Mouse (Mus musculus): ENCODE data around the gene Enkd1. TPM values are rescaled to one million over a fixed set of nuclear protein-coding genes. Genes with fewer than 3 reads are reported as not detected.

Gene Enkd1
- polyA plus RNA-seq (2014; fragmentation: Nextera tagmentation; extraction: Ambion mirVana) = 9.5 and 11.6 TPM in 2 replicates

- H3K9ac ChIP-seq (replicated peaks; ENCODE audit: low read depth, low read length) = peak within 1 kb of the TSS; percentile 26
- no peaks in the 10 kb centered on the region for H3K9me3 ChIP-seq (ENCODE audit: control insufficient read depth, low read length)
- peak within 1 kb of the TSS; percentile 46 for H3K4me3 ChIP-seq (ENCODE audit: low read depth, low read length)
- H3K4me1 ChIP-seq (ENCODE audit: control insufficient read depth, insufficient read depth, low read length) = peaks cover 11% of the 10 kb centered on the region; the same call in 1 of the 2 replicates
- H3K27me3 ChIP-seq (ENCODE audit: control insufficient read depth, insufficient read depth, low read length) = no peaks in the 10 kb centered on the region
- no peaks in the 10 kb centered on the region for H3K36me3 ChIP-seq (ENCODE audit: control insufficient read depth, insufficient read depth, low read length)
- H3K27ac ChIP-seq (ENCODE audit: low read depth, low read length) = no peak within 1 kb of the TSS
- WGBS = 1% methylated on average over 55 of the region's 55 CpGs
- peak; percentile 81 for ATAC-seq (ENCODE audit: low read depth)
- peak within 1 kb of the TSS; percentile 81 for H3K4me2 ChIP-seq (ENCODE audit: low read depth, low read length)
These were observed at the start of gene Enkd1, which contains the start of gene 4933405L10Rik for GRCm38 (mm10) chr8:105707498-105708403. TSS of gene Enkd1 (minus strand) at chr8:105708210. TSS of gene 4933405L10Rik (plus strand) at chr8:105707655.

- 66% methylated on average over 2 of the region's 2 CpGs for WGBS
- H3K4me2 ChIP-seq (ENCODE audit: low read depth, low read length) = no peak overlapping the region
- no peaks in the 10 kb centered on the region for H3K9me3 ChIP-seq (ENCODE audit: control insufficient read depth, low read length)
- no peak overlapping the region for H3K27ac ChIP-seq (ENCODE audit: low read depth, low read length)
- H3K4me3 ChIP-seq (ENCODE audit: low read depth, low read length) = no peak overlapping the region
- no peaks in the 10 kb centered on the region for H3K36me3 ChIP-seq (ENCODE audit: control insufficient read depth, insufficient read depth, low read length)
- H3K9ac ChIP-seq (replicated peaks; ENCODE audit: low read depth, low read length) = no peak overlapping the region
- peaks cover 25% of the 10 kb centered on the region for H3K4me1 ChIP-seq (ENCODE audit: control insufficient read depth, insufficient read depth, low read length)
- no peaks in the 10 kb centered on the region for H3K27me3 ChIP-seq (ENCODE audit: control insufficient read depth, insufficient read depth, low read length)
- ATAC-seq (ENCODE audit: low read depth) = no peak
These were observed 46.7 kb upstream of the Enkd1 start for GRCm38 (mm10) chr8:105754688-105755087.

- H3K4me3 ChIP-seq (ENCODE audit: low read depth, low read length) = no peak overlapping the region
- no peak overlapping the region for H3K9ac ChIP-seq (replicated peaks; ENCODE audit: low read depth, low read length)
- peaks cover 22% of the 10 kb centered on the region for H3K4me1 ChIP-seq (ENCODE audit: control insufficient read depth, insufficient read depth, low read length)
- no peaks in the 10 kb centered on the region for H3K27me3 ChIP-seq (ENCODE audit: control insufficient read depth, insufficient read depth, low read length)
- H3K36me3 ChIP-seq (ENCODE audit: control insufficient read depth, insufficient read depth, low read length) = no peaks in the 10 kb centered on the region
- no peak overlapping the region for H3K4me2 ChIP-seq (ENCODE audit: low read depth, low read length)
- H3K27ac ChIP-seq (ENCODE audit: low read depth, low read length) = no peak overlapping the region
- no peaks in the 10 kb centered on the region for H3K9me3 ChIP-seq (ENCODE audit: control insufficient read depth, low read length)
- WGBS = 59% methylated on average over 2 of the region's 2 CpGs
- ATAC-seq (ENCODE audit: low read depth) = no peak
These were observed 45.9 kb upstream of the Enkd1 start for GRCm38 (mm10) chr8:105753916-105754315.

DNA sequence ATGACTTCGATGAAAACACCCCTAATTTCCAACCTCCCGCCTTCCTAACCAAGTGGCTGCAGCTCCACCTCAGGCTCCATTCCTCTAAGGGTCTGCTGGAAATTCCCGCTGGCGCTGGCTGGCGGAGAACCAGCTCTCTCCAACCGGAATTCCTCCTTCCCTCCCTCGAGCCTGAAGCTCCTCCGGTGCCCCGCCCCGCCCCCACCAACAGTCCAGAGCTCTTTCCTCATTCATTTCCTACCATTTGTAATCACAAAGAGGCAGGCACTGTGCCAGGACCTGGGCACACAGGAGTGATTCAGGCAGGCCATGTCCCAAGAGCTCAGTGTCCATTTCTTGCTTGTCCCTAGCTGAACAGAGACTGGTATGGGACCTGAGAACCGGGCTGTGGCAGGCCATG lies 42.6 kb upstream of the Enkd1 start:
- Histone ChIP-seq H3K27ac (ENCODE audit: low read depth, low read length) (no peak overlapping the region), H3K4me2 (ENCODE audit: low read depth, low read length) (peak overlapping the region; percentile 19), H3K9me3 (ENCODE audit: control insufficient read depth, low read length) (no peaks in the 10 kb centered on the region), H3K4me3 (ENCODE audit: low read depth, low read length) (0 out of 2 replicates have a peak overlapping the region, but pooled peaks have one; percentile 2), H3K27me3 (ENCODE audit: control insufficient read depth, insufficient read depth, low read length) (no peaks in the 10 kb centered on the region), H3K9ac (replicated peaks; ENCODE audit: low read depth, low read length) (no peak overlapping the region), H3K36me3 (ENCODE audit: control insufficient read depth, insufficient read depth, low read length) (no peaks in the 10 kb centered on the region), H3K4me1 (ENCODE audit: control insufficient read depth, insufficient read depth, low read length) (peaks cover 13% of the 10 kb centered on the region)
- WGBS = 12% methylated on average over 11 of the region's 11 CpGs
- peak; percentile 49 for ATAC-seq (ENCODE audit: low read depth)

- 84% methylated on average over 4 of the region's 4 CpGs for WGBS
- Histone ChIP-seq H3K27me3 (ENCODE audit: control insufficient read depth, insufficient read depth, low read length) (no peaks in the 10 kb centered on the region), H3K27ac (ENCODE audit: low read depth, low read length) (no peak overlapping the region), H3K4me3 (ENCODE audit: low read depth, low read length) (no peak overlapping the region), H3K9ac (replicated peaks; ENCODE audit: low read depth, low read length) (no peak overlapping the region), H3K4me2 (ENCODE audit: low read depth, low read length) (no peak overlapping the region), H3K4me1 (ENCODE audit: control insufficient read depth, insufficient read depth, low read length) (no peaks in the 10 kb centered on the region), H3K9me3 (ENCODE audit: control insufficient read depth, low read length) (no peaks in the 10 kb centered on the region), H3K36me3 (ENCODE audit: control insufficient read depth, insufficient read depth, low read length) (no peaks in the 10 kb centered on the region)
- no peak for ATAC-seq (ENCODE audit: low read depth)
These were observed 35.3 kb upstream of the Enkd1 start for GRCm38 (mm10) chr8:105743301-105743700.

DNA sequence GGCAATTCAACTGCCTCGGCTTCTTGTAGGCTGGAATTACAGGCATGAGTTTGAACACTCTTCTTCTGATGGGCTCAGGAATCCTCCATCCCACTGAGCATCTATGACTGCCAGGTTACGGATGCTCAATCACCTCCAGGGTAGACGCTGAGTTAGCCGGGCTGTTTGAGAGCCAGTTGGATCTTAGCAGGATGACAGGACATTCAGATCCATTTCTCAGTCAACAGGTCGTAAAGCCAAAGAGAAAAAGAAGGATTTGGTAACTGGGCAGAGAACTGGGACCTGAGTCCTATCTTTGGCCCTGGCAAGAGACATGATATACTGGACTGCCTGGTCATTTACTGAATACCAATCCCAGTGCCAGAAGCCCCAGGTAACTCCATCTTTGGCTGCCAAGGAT lies 31.2 kb upstream of the Enkd1 start:
- Histone ChIP-seq H3K9me3 (ENCODE audit: control insufficient read depth, low read length) (no peaks in the 10 kb centered on the region), H3K4me1 (ENCODE audit: control insufficient read depth, insufficient read depth, low read length) (no peaks in the 10 kb centered on the region), H3K4me2 (ENCODE audit: low read depth, low read length) (no peak overlapping the region), H3K27me3 (ENCODE audit: control insufficient read depth, insufficient read depth, low read length) (no peaks in the 10 kb centered on the region), H3K27ac (ENCODE audit: low read depth, low read length) (no peak overlapping the region), H3K4me3 (ENCODE audit: low read depth, low read length) (no peak overlapping the region), H3K36me3 (ENCODE audit: control insufficient read depth, insufficient read depth, low read length) (no peaks in the 10 kb centered on the region), H3K9ac (replicated peaks; ENCODE audit: low read depth, low read length) (no peak overlapping the region)
- no peak for ATAC-seq (ENCODE audit: low read depth)
- 93% methylated on average over 5 of the region's 5 CpGs for WGBS

DNA sequence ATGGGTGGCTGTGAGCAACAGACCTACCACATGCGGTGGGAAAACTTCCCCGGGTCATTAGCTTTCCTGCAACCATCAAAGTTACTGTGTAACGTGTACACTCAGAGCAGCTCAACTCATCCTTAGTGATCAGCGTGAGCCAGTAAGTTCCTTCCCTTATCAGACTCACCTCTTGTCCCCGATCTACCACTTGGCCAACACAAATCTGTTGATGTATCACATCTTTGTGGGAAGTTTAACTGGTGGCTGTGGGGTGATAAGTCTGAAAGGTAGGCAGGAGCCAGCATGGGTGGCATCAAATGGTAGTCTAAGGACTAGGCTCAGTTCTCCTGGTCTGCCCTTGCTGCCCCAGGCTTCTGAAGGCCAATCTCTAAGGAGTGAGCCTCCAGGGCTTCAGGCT lies 24.2 kb upstream of the Enkd1 start:
- H3K4me1 ChIP-seq (ENCODE audit: control insufficient read depth, insufficient read depth, low read length) = no peaks in the 10 kb centered on the region
- H3K4me3 ChIP-seq (ENCODE audit: low read depth, low read length) = no peak overlapping the region
- WGBS = 92% methylated on average over 5 of the region's 5 CpGs

GRCm38 (mm10) chr8:105727397-105728124 lies 19.6 kb upstream of the Enkd1 start:
- Histone ChIP-seq H3K36me3 (ENCODE audit: control insufficient read depth, insufficient read depth, low read length) (peaks cover 35% of the 10 kb centered on the region), H3K4me1 (ENCODE audit: control insufficient read depth, insufficient read depth, low read length) (no peaks in the 10 kb centered on the region), H3K27ac (ENCODE audit: low read depth, low read length) (no peak overlapping the region), H3K4me2 (ENCODE audit: low read depth, low read length) (no peak overlapping the region), H3K4me3 (ENCODE audit: low read depth, low read length) (no peak overlapping the region), H3K9me3 (ENCODE audit: control insufficient read depth, low read length) (no peaks in the 10 kb centered on the region), H3K9ac (replicated peaks; ENCODE audit: low read depth, low read length) (no peak overlapping the region), H3K27me3 (ENCODE audit: control insufficient read depth, insufficient read depth, low read length) (no peaks in the 10 kb centered on the region)
- no peak for ATAC-seq (ENCODE audit: low read depth)
- WGBS = 92% methylated on average over 18 of the region's 18 CpGs

More for the DNA sequence above, 24.2 kb upstream of the Enkd1 start:
- Histone ChIP-seq H3K9ac (replicated peaks; ENCODE audit: low read depth, low read length) (no peak overlapping the region), H3K9me3 (ENCODE audit: control insufficient read depth, low read length) (no peaks in the 10 kb centered on the region), H3K4me2 (ENCODE audit: low read depth, low read length) (no peak overlapping the region), H3K27ac (ENCODE audit: low read depth, low read length) (no peak overlapping the region), H3K36me3 (ENCODE audit: control insufficient read depth, insufficient read depth, low read length) (peaks cover 11% of the 10 kb centered on the region), H3K27me3 (ENCODE audit: control insufficient read depth, insufficient read depth, low read length) (no peaks in the 10 kb centered on the region)
- ATAC-seq (ENCODE audit: low read depth) = no peak

DNA sequence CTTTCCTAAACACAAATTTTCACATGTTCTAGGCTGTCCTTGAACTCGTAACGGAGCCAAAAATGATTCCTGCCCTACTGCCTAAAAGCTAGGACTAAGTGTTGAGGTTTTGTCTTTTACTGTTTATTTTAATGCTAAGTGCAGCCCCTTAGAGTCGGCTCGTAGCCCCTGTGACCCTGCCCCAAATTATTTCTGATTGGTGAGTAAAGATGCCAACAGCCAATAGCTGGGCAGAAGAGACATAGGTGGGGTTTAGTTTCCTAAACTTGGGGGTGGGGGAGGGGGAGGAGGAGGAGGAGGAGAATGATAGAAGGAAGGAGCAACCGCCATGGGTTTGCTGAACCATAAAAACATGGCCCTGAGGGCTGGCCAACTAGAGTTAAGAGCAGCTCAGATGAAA lies 17.7 kb upstream of the Enkd1 start:
- WGBS = 81% methylated on average over 5 of the region's 5 CpGs
- peaks cover 35% of the 10 kb centered on the region for H3K36me3 ChIP-seq (ENCODE audit: control insufficient read depth, insufficient read depth, low read length)
- no peak overlapping the region for H3K9ac ChIP-seq (replicated peaks; ENCODE audit: low read depth, low read length)
- H3K4me3 ChIP-seq (ENCODE audit: low read depth, low read length) = no peak overlapping the region
- no peaks in the 10 kb centered on the region for H3K27me3 ChIP-seq (ENCODE audit: control insufficient read depth, insufficient read depth, low read length)
- no peak for ATAC-seq (ENCODE audit: low read depth)
- H3K4me1 ChIP-seq (ENCODE audit: control insufficient read depth, insufficient read depth, low read length) = no peaks in the 10 kb centered on the region
- no peak overlapping the region for H3K4me2 ChIP-seq (ENCODE audit: low read depth, low read length)
- no peak overlapping the region for H3K27ac ChIP-seq (ENCODE audit: low read depth, low read length)
- H3K9me3 ChIP-seq (ENCODE audit: control insufficient read depth, low read length) = no peaks in the 10 kb centered on the region

Measured in neural tube, embryonic 14.5 days (tissue).